Mouse (Mus musculus): ENCODE results near the gene Alg9. TPM values are rescaled to one million over a fixed set of nuclear protein-coding genes. Genes with fewer than 3 reads are reported as not detected.

The Alg9 gene
- polyA plus RNA-seq, 1 experiment from 2014 or later: 39.0 TPM

GRCm38 (mm10) chr9:50742261-50742660 lies 32.6 kb upstream of the Alg9 start:
- WGBS: 91% methylated on average over 3 of the region's 3 CpGs

DNA sequence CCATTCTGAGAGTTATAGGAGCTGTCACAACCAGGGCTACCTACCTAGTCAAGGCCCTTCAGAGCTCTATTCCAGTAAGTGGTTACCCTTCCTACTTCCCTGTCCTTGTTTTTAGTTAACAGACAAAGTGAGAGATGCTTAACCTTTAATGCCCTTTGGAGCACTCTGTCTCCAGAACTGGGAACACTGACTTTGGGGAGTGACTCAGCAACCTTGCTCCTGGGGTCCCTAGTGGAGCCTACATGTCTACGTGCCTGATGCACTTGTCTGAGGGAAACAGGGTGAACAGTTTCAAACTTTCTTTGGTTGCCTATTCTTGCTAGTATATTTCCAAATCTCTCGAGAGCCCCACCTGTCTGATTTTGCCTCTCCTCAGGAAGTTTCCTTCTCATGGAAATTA lies 32.1 kb upstream of the Alg9 start:
- no peak for ATAC-seq (ENCODE audit: insufficient number of reproducible peaks, insufficient read depth, low FRiP score, low TSS enrichment, low read depth)
- no peaks in the 10 kb centered on the region for H3K9me3 ChIP-seq
- WGBS: 69% methylated on average over 2 of the region's 2 CpGs

More at GRCm38 (mm10) chr9:50742261-50742660, 32.6 kb upstream of the Alg9 start:
- H3K4me3 ChIP-seq (replicated peaks): no peak overlapping the region
- H3K4me1 ChIP-seq (replicated peaks): peaks cover 14% of the 10 kb centered on the region
- no peaks in the 10 kb centered on the region; the same call in 1 of the 2 replicates for H3K27me3 ChIP-seq
- no peak for ATAC-seq (ENCODE audit: insufficient number of reproducible peaks, insufficient read depth, low FRiP score, low TSS enrichment, low read depth)
- H3K9me3 ChIP-seq: no peaks in the 10 kb centered on the region
- no peak overlapping the region for H3K27ac ChIP-seq
- no peak overlapping the region for H3K9ac ChIP-seq (replicated peaks)
- no peak overlapping the region for H3K4me2 ChIP-seq
- no peaks in the 10 kb centered on the region for H3K36me3 ChIP-seq

DNA sequence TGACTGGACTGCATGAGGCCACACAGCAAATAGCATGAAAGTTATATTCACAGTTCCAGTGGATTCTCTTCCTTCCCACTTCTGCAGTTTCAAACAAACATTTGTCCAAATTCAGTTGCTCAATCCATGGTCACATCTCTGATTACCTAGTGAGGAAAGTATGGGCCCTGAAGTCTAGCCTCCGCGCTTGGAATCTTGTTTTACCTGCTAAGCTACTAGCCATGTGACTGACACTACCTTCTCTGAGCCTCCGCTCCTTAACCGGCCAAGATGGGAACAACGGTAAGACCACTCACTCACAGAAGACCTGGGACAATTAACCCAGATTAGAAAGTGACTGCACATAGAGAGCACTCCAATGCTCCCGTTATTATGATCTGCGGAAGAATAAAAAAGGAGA lies 29.0 kb upstream of the Alg9 start:
- no peak for ATAC-seq (ENCODE audit: insufficient number of reproducible peaks, insufficient read depth, low FRiP score, low TSS enrichment, low read depth)
- no peaks in the 10 kb centered on the region; the same call in 1 of the 2 replicates for H3K27me3 ChIP-seq
- peak overlapping the region; percentile 69 for H3K4me2 ChIP-seq
- WGBS: 17% methylated on average over 7 of the region's 7 CpGs
- 0 out of 2 replicates have a peak overlapping the region, but pooled peaks have one; percentile 7 for H3K27ac ChIP-seq
- H3K9me3 ChIP-seq: no peaks in the 10 kb centered on the region
- peaks cover 10% of the 10 kb centered on the region for H3K4me1 ChIP-seq (replicated peaks)
- H3K4me3 ChIP-seq (replicated peaks): peak overlapping the region; percentile 40
- no peaks in the 10 kb centered on the region for H3K36me3 ChIP-seq
- H3K9ac ChIP-seq (replicated peaks): peak overlapping the region; percentile 53

More for the DNA sequence above, 32.1 kb upstream of the Alg9 start:
- Histone ChIP-seq H3K4me1 (replicated peaks) (peaks cover 14% of the 10 kb centered on the region), H3K36me3 (no peaks in the 10 kb centered on the region), H3K9ac (replicated peaks) (no peak overlapping the region), H3K27me3 (no peaks in the 10 kb centered on the region; the same call in 1 of the 2 replicates), H3K27ac (no peak overlapping the region), H3K4me2 (no peak overlapping the region), H3K4me3 (replicated peaks) (no peak overlapping the region)

- WGBS: under 1% methylated on average over 19 of the region's 19 CpGs
- Histone ChIP-seq H3K4me2 (peak within 1 kb of the TSS; percentile 69), H3K36me3 (no peaks in the 10 kb centered on the region), H3K4me1 (replicated peaks) (peaks cover 10% of the 10 kb centered on the region), H3K4me3 (replicated peaks) (peak within 1 kb of the TSS; percentile 40), H3K9ac (replicated peaks) (peak within 1 kb of the TSS; percentile 53), H3K27me3 (peaks cover 3% of the 10 kb centered on the region; the same call in 1 of the 2 replicates), H3K27ac (0 out of 2 replicates have a peak within 1 kb of the TSS, but pooled peaks have one; percentile 7), H3K9me3 (no peaks in the 10 kb centered on the region)
- ATAC-seq (ENCODE audit: insufficient number of reproducible peaks, insufficient read depth, low FRiP score, low TSS enrichment, low read depth): no peak
Observed at GRCm38 (mm10) chr9:50746214-50746677, 28.6 kb upstream of the Alg9 start, which contains the start of gene 2310030G06Rik. 2310030G06Rik (minus strand) TSS chr9:50746536.

DNA sequence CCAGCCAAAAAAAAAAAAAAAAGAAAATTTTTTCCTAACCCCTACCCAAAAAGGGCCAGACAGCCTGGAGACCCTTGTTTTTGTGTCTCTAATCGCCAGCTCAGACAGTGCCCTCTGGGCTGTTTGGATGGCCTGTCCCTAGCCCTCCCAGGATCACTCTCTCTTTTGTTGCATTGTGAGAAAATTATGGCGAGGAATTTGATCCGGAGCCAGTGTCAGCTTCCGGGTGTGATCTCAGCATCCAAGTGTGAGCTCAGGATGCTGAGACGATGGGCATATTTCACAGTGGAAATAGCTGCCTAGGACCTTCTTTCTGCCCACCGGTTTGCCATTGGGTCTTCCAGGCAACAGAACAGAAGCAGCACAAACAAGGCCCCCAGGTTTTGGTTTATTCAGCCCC lies 24.1 kb upstream of the Alg9 start:
- Histone ChIP-seq H3K9ac (replicated peaks) (no peak overlapping the region), H3K4me3 (replicated peaks) (no peak overlapping the region), H3K4me2 (no peak overlapping the region), H3K9me3 (no peaks in the 10 kb centered on the region), H3K27me3 (peaks cover 12% of the 10 kb centered on the region), H3K4me1 (replicated peaks) (peaks cover 15% of the 10 kb centered on the region), H3K36me3 (no peaks in the 10 kb centered on the region), H3K27ac (no peak overlapping the region)
- no peak for ATAC-seq (ENCODE audit: insufficient number of reproducible peaks, insufficient read depth, low FRiP score, low TSS enrichment, low read depth)
- WGBS: 81% methylated on average over 6 of the region's 6 CpGs

GRCm38 (mm10) chr9:50751323-50751722 lies 23.5 kb upstream of the Alg9 start, which contains the start of gene Cryab:
Cryab (plus strand) TSS chr9:50751325.
- Histone ChIP-seq H3K9me3 (no peaks in the 10 kb centered on the region), H3K4me3 (replicated peaks) (no peak within 1 kb of the TSS), H3K4me1 (replicated peaks) (peaks cover 9% of the 10 kb centered on the region), H3K9ac (replicated peaks) (no peak within 1 kb of the TSS), H3K27me3 (peaks cover 12% of the 10 kb centered on the region), H3K27ac (no peak within 1 kb of the TSS), H3K36me3 (no peaks in the 10 kb centered on the region), H3K4me2 (no peak within 1 kb of the TSS)
- ATAC-seq (ENCODE audit: insufficient number of reproducible peaks, insufficient read depth, low FRiP score, low TSS enrichment, low read depth): no peak
- WGBS: 69% methylated on average over 22 of the region's 22 CpGs

DNA sequence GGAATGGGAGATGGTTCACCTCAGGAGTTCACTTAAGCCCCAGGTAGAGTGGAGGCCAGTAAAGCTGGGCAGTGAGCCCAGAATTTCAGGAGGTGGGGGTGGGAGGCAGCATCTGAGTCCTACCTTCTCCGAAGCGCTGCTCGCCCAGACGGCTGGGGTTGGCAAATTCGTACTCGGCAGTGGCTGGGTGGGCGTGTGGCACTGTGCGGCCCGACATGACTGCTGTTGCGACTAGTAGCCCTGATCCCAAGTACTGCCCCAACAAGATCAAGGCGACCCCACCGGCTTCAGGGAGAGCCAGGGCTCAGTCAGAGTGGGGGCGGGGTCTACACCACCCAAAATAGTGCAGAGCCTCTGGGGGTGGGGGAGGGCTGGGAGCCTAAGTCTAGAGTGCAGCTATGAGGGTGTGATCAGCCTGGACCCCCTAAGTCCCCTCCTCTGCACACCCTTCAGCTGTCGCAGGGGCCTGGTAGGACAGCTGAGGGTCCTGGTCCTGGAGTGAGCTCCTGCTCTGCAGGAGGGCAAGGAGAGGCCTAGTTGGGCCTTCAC lies 22.7 kb upstream of the Alg9 start, which contains the start of gene Hspb2:
Gene Hspb2, minus strand, starts transcription at position 301 of the 549 bp plus-strand sequence.
- no peak within 1 kb of the TSS for H3K27ac ChIP-seq
- H3K4me1 ChIP-seq (replicated peaks): peaks cover 5% of the 10 kb centered on the region
- H3K9ac ChIP-seq (replicated peaks): no peak within 1 kb of the TSS
- peak; percentile 80 for ATAC-seq (ENCODE audit: insufficient number of reproducible peaks, insufficient read depth, low FRiP score, low TSS enrichment, low read depth)
- no peaks in the 10 kb centered on the region for H3K36me3 ChIP-seq
- H3K4me2 ChIP-seq: no peak within 1 kb of the TSS
- WGBS: 66% methylated on average over 14 of the region's 14 CpGs
- no peak within 1 kb of the TSS for H3K4me3 ChIP-seq (replicated peaks)
- peaks cover 12% of the 10 kb centered on the region for H3K27me3 ChIP-seq
- H3K9me3 ChIP-seq: no peaks in the 10 kb centered on the region

GRCm38 (mm10) chr9:50752784-50753615 lies 21.8 kb upstream of the Alg9 start:
- no peaks in the 10 kb centered on the region for H3K9me3 ChIP-seq
- peak; percentile 50; the same call in 1 of the 2 replicates for ATAC-seq (ENCODE audit: insufficient number of reproducible peaks, insufficient read depth, low FRiP score, low TSS enrichment, low read depth)
- no peaks in the 10 kb centered on the region for H3K36me3 ChIP-seq
- H3K4me2 ChIP-seq: no peak overlapping the region
- no peak overlapping the region; the same call in 1 of the 2 replicates for H3K9ac ChIP-seq (replicated peaks)
- no peak overlapping the region for H3K4me3 ChIP-seq (replicated peaks)
- H3K4me1 ChIP-seq (replicated peaks): peaks cover 5% of the 10 kb centered on the region
- WGBS: 69% methylated on average over 17 of the region's 17 CpGs
- peaks cover 12% of the 10 kb centered on the region for H3K27me3 ChIP-seq
- H3K27ac ChIP-seq: no peak overlapping the region

DNA sequence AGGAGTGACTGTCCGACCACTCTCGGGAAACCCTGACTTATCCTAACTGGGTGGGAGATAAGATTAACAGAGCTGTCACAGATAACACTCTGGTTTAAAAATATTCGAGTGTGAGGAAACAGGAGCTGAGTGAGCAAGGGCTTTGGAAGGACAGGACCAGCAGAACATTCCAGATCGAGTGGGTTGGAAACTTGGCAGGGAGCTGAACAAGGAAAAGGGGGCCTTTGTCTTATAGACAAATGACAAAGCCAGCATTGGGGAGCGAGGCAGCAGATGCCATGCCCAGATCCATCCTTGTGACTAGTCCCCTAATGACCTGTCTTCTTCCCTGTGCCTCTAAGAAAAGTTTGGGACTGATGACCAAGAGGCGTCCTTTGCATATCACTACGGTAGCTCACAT lies 20.9 kb upstream of the Alg9 start:
- H3K27ac ChIP-seq: no peak overlapping the region
- ATAC-seq (ENCODE audit: insufficient number of reproducible peaks, insufficient read depth, low FRiP score, low TSS enrichment, low read depth): no peak
- peaks cover 12% of the 10 kb centered on the region for H3K27me3 ChIP-seq
- no peaks in the 10 kb centered on the region for H3K36me3 ChIP-seq
- H3K4me3 ChIP-seq (replicated peaks): no peak overlapping the region
- no peak overlapping the region for H3K4me2 ChIP-seq
- H3K9ac ChIP-seq (replicated peaks): no peak overlapping the region
- H3K4me1 ChIP-seq (replicated peaks): peaks cover 5% of the 10 kb centered on the region
- H3K9me3 ChIP-seq: no peaks in the 10 kb centered on the region
- whole genome bisulfite sequencing: 75% methylated on average over 7 of the region's 7 CpGs

DNA sequence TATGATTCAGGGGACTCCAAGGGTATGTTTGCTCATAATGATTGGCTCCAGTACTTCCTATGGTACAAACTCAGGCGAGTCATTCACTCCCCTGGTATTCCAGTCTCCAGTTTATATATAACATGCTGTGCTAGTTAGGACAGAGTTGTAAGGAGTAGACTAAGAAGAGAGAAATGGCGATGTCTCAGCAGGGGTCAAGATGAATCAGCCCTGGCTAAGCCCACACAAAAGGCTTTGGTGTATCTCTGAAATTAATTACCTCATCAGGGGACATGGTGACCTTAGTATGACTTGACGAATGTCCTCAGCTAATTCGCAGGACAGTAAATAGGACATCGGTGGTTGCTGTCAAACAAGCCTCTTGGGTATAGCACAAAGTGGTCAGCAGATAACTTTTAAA lies 18.1 kb upstream of the Alg9 start:
- Histone ChIP-seq H3K36me3 (no peaks in the 10 kb centered on the region), H3K4me3 (replicated peaks) (no peak overlapping the region), H3K4me1 (replicated peaks) (peaks cover 5% of the 10 kb centered on the region), H3K27ac (no peak overlapping the region), H3K4me2 (no peak overlapping the region), H3K9me3 (no peaks in the 10 kb centered on the region), H3K27me3 (peaks cover 9% of the 10 kb centered on the region), H3K9ac (replicated peaks) (no peak overlapping the region)
- ATAC-seq (ENCODE audit: insufficient number of reproducible peaks, insufficient read depth, low FRiP score, low TSS enrichment, low read depth): no peak
- 60% methylated on average over 5 of the region's 5 CpGs for WGBS

DNA sequence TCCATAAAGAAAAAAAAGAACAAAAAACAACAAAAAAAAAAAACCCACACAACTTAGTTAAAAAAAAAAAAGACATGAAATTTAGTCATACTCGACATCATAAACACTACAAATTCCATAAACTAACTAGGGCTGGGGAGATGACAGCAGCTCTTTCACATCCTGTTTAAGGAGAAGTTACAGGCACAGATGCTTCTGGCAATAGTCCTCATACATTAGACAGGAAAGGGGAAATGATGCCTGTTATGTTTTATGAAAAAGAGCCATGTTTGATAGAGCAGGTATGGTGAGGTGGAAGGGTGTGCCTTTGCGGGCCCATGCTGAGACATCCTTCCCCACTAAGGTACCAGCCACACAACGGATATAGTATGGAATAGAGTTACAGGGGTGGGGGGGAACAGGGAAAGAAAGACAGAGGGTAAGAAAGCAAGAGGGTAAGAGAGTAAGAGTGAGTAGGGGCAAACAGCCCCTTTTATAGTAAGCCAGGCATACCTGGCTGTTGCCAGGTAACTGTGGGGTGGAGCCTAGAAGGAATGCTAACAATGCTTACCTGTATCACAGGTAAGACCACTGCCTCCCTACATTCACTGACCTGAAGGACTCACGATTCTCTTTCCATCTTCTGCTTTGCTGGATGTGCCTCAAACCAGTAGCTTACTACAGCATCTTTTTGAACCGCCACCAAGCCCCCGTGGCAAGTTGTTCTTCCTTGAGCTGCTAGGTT lies 13.1 kb upstream of the Alg9 start:
- 67% methylated on average over 6 of the region's 6 CpGs for WGBS
- no peak overlapping the region for H3K9ac ChIP-seq (replicated peaks)
- H3K4me3 ChIP-seq (replicated peaks): no peak overlapping the region
- H3K36me3 ChIP-seq: no peaks in the 10 kb centered on the region
- H3K27me3 ChIP-seq: no peaks in the 10 kb centered on the region
- H3K4me1 ChIP-seq (replicated peaks): no peaks in the 10 kb centered on the region
- ATAC-seq (ENCODE audit: insufficient number of reproducible peaks, insufficient read depth, low FRiP score, low TSS enrichment, low read depth): no peak
- no peak overlapping the region for H3K4me2 ChIP-seq
- H3K27ac ChIP-seq: no peak overlapping the region
- H3K9me3 ChIP-seq: no peaks in the 10 kb centered on the region
